In the genomic region with DNA sequence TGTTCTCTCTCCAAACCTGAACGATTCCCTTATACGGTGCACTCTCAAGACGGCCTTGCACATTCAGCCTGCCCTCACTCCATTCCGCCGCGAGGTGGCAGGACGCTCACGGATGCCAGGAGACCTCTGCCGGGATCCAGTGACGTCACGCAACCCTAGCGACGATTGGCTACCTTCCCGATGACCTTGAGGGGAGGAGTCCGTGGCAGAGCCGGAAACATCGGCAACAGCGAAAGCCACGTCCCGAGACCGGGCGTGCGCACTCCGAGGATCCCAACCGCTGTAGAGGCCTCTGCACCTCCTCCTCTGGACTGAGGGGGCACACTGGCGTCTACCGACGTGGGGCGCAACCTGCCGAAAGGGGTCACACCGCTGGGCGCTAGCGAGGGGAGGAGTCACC, we compare ENCODE assay signal across 8 mouse cellular contexts. TPM values are rescaled to one million over a fixed set of nuclear protein-coding genes. Genes with fewer than 3 reads are reported as not detected.
DNase-seq lines count a peak whose midpoint lies in the region; ATAC-seq and TF ChIP-seq lines count a peak whose summit lies in the region.

No protein-coding gene starts in this region.

- peak overlapping the region; percentile 61 for H3K4me3 ChIP-seq in cortical plate, adult 2 months (ENCODE audit: insufficient read depth, low read length)
- H3K4me3 ChIP-seq in megakaryocyte, embryonic 14.5 days (replicated peaks) = peak overlapping the region; percentile 94

- peak; percentile 91 for ATAC-seq in activated CD4-positive, CD25-positive, alpha-beta regulatory T cell, adult 4 months

- peaks cover 35% of the 10 kb centered on the region for H3K27me3 ChIP-seq in megakaryocyte, embryonic 14.5 days (replicated peaks)

- peaks cover 21% of the 10 kb centered on the region for H3K36me3 ChIP-seq in megakaryocyte, embryonic 14.5 days (replicated peaks; ENCODE audit: low read length)

- DNase-seq in gastrocnemius, adult 8-10 months (ENCODE audit: low spot score in 2 of 2) = peak; percentile 97 to 98
- peak; percentile 99 for DNase-seq in hindlimb bud, embryonic 11.5 days (ENCODE audit: extremely low spot score, low read depth, low spot score)
- peak; percentile 98 for DNase-seq in left cerebral cortex, adult 8-10 months (ENCODE audit: low spot score in 2 of 2)
- DNase-seq in right cerebral cortex, postnatal 10 days (ENCODE audit: low spot score in 2 of 2) = peak; percentile 99
- peak; percentile 98 for DNase-seq in urinary bladder, postnatal 25 days (ENCODE audit: low spot score)

- no peaks in the 10 kb centered on the region for H3K4me1 ChIP-seq in cortical plate, adult 2 months (ENCODE audit: control insufficient read depth, insufficient read depth, low read length)
- H3K4me1 ChIP-seq in megakaryocyte, embryonic 14.5 days = peaks cover 19% of the 10 kb centered on the region

- H3K27ac ChIP-seq in cortical plate, adult 2 months (ENCODE audit: insufficient read depth, low read length) = peak overlapping the region; percentile 78

- peak; percentile 93 for TF ChIP-seq CTCF in cortical plate, adult 2 months (IDR thresholded peaks at IDR 0.05; ENCODE audit: extremely low read depth, insufficient read depth, low read length)

- peaks cover 4% of the 10 kb centered on the region; the same call in 1 of the 2 replicates for H3K9me3 ChIP-seq in megakaryocyte, embryonic 14.5 days

- peak; percentile 96 for TF ChIP-seq POLR2A in cortical plate, adult 2 months (IDR thresholded peaks at IDR 0.05; ENCODE audit: extremely low read depth, insufficient read depth, low read length)

RNA-seq across cellular contexts. Expression of gene Tesk1, which starts 0.3 kb away (rescaled TPM):
- polyA plus RNA-seq in activated CD4-positive, CD25-positive, alpha-beta regulatory T cell, adult 4 months (2017; shearing (Covaris generic)) = 1 to 10 TPM in 1 of 2 experiments, under 1 TPM in 1; 0.48 to 1.1 TPM
- polyA plus RNA-seq in cortical plate, adult 2 months (2012; rRNA removed) = 77.0 and 78.5 TPM in 2 replicates
- 10 to 100 TPM; 53.4 to 69.3 (median 59.4) TPM for total RNA-seq in gastrocnemius, adult 8-10 months (2022)
- 10 to 100 TPM; 91.7 to 98.0 (median 95.6) TPM for total RNA-seq in left cerebral cortex, adult 8-10 months (2022)
- polyA plus RNA-seq in megakaryocyte, embryonic 14.5 days (2012; ENCODE audit: insufficient read depth, low replicate concordance) = 28.2 and 39.0 TPM in 2 replicates

RNA-seq across cellular contexts. Expression of gene Cd72, which starts 12.4 kb away (rescaled TPM):
- 10 to 100 TPM; 63.4 to 67.4 TPM for polyA plus RNA-seq in activated CD4-positive, CD25-positive, alpha-beta regulatory T cell, adult 4 months (2017; shearing (Covaris generic))
- 1.0 and 1.8 TPM in 2 replicates for polyA plus RNA-seq in cortical plate, adult 2 months (2012; rRNA removed)
- total RNA-seq in gastrocnemius, adult 8-10 months (2022) = not detected
- 1 to 10 TPM in 3 of 4 experiments, under 1 TPM in 1; 0.38 to 2.9 (median 1.6) TPM for total RNA-seq in left cerebral cortex, adult 8-10 months (2022)
- polyA plus RNA-seq in megakaryocyte, embryonic 14.5 days (2012; ENCODE audit: insufficient read depth, low replicate concordance) = 3.1 and 26.7 TPM in 2 replicates

RNA-seq across cellular contexts. Expression of gene Fam166b, which starts 13.1 kb away (rescaled TPM):
- not detected for polyA plus RNA-seq in activated CD4-positive, CD25-positive, alpha-beta regulatory T cell, adult 4 months (2017; shearing (Covaris generic))
- 1.8 and 1.9 TPM in 2 replicates for polyA plus RNA-seq in cortical plate, adult 2 months (2012; rRNA removed)
- total RNA-seq in gastrocnemius, adult 8-10 months (2022) = not detected
- 1 to 10 TPM; 1.3 to 1.9 (median 1.4) TPM for total RNA-seq in left cerebral cortex, adult 8-10 months (2022)
- 0.55 TPM in 1 of 2 replicates, not detected in the other for polyA plus RNA-seq in megakaryocyte, embryonic 14.5 days (2012; ENCODE audit: insufficient read depth, low replicate concordance)

RNA-seq across cellular contexts. Expression of gene Sit1, which starts 41.5 kb away (rescaled TPM):
- polyA plus RNA-seq in activated CD4-positive, CD25-positive, alpha-beta regulatory T cell, adult 4 months (2017; shearing (Covaris generic)) = 100 to 1,000 TPM; 145 to 163 TPM
- polyA plus RNA-seq in cortical plate, adult 2 months (2012; rRNA removed) = 0.08 TPM in 1 of 2 replicates, not detected in the other
- total RNA-seq in gastrocnemius, adult 8-10 months (2022) = not detected
- under 1 TPM in 1 of 4 experiments, not detected in 3; 0.46 TPM for total RNA-seq in left cerebral cortex, adult 8-10 months (2022)
- 3.9 TPM in 1 of 2 replicates, not detected in the other for polyA plus RNA-seq in megakaryocyte, embryonic 14.5 days (2012; ENCODE audit: insufficient read depth, low replicate concordance)

RNA-seq across cellular contexts. Expression of gene Ccdc107, which starts 50.7 kb away (rescaled TPM):
- 10 to 100 TPM; 71.7 to 78.1 TPM for polyA plus RNA-seq in activated CD4-positive, CD25-positive, alpha-beta regulatory T cell, adult 4 months (2017; shearing (Covaris generic))
- polyA plus RNA-seq in cortical plate, adult 2 months (2012; rRNA removed) = 75.7 and 82.6 TPM in 2 replicates
- 10 to 100 TPM; 19.2 to 34.9 (median 25.5) TPM for total RNA-seq in gastrocnemius, adult 8-10 months (2022)
- total RNA-seq in left cerebral cortex, adult 8-10 months (2022) = 10 to 100 TPM; 26.5 to 37.8 (median 30.1) TPM
- 74.6 and 104 TPM in 2 replicates for polyA plus RNA-seq in megakaryocyte, embryonic 14.5 days (2012; ENCODE audit: insufficient read depth, low replicate concordance)

Comparison
In these comparisons a context has a peak if more than half of its experiments do, and no peak if none do; other contexts are left out.
1. Peak in every context shown above with its lines: DNase-seq, ATAC-seq, H3K4me3 ChIP-seq and H3K27ac ChIP-seq.
2. RNA of gene Tesk1, which starts 0.3 kb away (polyA plus RNA-seq): 77.0 to 78.5 TPM in cortical plate, adult 2 months and 28.2 to 39.0 TPM in megakaryocyte, embryonic 14.5 days; 0.48 to 1.1 TPM in activated CD4-positive, CD25-positive, alpha-beta regulatory T cell, adult 4 months; every median in the first group is over 10 times any median in the second.